Mouse (Mus musculus): ENCODE measurements around the gene Rhobtb1.
A peak's percentile ranks its signal among the peaks of the same experiment; 100 is the strongest.

Gene Rhobtb1

DNA sequence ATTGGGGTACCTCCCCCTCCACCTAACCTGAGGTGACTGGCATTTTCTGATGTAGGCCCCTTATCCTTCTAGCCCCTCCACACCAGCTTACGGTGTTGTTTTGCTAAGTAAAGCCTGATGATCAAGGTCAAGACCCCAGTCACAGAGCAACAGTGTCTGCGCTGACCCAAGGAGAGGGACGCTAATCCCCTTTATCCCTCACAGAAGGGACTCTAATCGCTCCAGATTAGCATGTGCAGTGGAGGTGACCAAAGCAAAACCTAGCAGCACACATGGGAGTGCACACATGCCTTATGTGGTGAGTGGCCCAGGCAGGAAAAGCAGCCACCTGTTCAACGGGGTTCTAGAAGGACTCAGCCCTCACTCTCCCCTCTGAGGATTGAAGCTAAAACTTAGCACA is 123.0 kb downstream of the Rhobtb1 start:
- no peak for DNase-seq (ENCODE audit: low spot score in 2 of 2)

DNA sequence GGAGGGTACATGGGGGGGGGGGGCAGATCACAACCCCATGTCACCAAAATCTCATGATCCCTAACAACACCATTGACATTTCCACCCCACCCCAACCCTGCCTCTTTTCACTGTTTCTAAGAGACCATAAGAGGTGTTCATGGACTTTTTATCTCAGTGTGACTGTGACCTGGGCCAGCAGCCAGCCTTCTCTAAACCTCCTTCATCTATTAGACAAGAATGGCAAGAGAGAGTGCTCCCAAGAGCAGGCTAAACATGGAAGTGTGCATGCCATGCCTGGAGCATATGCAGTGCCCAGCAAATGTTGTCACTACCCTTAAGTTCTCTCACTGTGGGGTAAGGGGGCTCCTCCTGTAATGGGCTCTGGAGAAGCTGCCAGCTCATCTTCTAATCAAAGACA is 123.5 kb downstream of the Rhobtb1 start:
- no peak for DNase-seq (ENCODE audit: low spot score in 2 of 2)

DNA sequence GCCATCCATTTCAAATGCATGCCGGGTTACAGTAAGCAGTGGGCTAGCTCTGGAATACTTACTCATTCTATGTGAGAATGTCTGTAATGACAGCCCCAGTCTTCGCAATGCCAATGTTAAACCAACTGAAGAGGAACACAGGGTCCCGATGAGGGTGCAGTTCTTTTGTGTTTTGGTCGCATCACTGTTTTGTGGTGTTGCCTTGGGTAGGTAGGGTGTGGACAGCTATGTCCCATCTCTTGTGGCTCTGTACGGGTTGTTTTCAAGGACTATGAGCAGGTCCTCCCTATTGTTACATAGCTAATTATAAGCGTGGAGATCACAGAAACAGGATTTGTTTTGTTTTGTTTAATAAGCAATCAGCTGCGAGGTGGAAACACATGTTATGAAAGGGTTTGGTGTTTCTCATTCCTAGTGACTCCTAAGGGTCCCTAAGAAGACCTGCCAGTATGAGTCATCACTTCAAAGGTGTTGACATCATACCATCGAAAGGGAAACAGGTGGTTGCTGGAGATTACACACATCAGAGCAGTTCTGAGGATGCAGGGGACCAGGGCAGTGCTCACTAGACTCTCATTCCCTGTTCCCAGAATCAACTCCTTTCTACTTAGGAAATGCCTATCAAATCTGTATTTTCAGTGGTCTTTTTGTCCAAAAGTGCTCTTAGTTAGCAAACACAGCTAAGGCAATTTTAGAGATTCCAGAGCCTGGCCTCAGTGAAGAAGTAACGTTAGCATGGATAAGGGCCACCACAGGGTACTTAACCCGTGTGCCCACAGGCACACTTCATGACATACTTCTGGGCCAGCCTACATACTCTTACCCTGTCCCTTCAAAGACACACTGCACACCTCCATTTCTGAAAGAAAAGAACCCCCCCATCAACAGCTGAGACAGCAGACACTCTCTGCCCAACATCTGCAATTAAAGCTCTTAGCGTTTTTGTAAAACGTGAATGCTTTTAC is 124.9 kb downstream of the Rhobtb1 start:
- no peak for DNase-seq (ENCODE audit: low spot score in 2 of 2)

DNA sequence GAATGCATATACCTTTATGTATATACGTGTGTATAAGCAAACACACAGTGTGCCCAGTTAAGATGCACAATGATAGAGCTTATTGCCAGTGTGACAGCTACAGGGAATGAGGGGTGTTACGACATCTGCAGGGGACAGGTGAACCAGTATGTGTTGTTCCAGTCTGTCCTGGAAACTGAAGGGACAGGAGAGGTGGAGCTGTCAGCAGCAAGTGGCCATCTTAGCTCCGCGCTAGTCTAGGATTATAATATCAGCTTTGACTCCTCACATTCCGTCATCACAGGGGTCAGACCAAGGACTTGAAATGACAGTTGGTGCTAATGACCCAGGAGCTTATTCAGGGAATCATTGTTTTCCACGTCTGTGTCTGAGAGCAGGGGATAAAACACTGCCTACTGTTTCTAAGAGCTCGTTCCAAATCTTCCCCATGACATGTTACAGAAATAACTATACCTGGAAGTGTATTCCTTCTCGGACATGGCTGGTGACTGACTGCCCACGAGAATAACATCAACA is 125.7 kb downstream of the Rhobtb1 start:
- DNase-seq (ENCODE audit: low spot score in 2 of 2), result no peak

DNA sequence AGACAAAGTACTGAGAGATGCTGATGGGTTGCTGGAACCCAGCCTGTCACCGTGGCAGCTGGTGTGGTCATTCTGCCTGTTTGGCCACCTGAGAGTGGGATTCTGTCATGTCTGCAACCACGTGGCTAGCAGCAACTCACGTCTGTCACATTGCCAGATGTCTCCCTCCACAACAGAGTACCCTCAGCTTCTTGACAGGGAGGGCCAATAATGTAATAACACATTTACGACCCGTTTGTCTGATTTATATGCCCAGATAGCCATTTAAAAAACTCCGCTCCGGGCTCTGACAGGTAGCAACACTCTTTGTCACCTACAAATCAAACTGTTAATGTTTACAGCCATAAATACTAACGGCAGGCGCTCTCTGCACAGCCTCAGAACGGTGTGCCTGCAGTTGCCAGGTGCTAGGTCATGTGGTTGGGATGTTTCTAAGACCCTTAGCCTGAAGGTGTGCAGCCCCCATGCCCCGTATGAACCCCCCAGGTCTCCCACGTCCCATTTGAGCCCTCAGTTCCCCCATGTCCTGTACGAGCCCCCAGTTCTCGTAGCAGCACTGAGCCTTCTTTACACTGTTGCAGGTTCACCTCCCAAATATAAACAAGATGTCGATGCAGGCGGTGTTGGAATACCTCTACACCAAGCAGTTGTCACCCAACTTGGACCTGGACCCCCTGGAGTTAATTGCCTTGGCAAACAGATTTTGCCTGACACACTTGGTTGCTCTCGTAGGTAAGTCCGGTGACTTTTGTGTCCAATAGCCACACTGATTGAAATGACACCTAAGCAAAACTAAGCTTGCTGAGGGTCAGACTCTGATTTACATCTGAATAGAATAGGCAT is 127.8 kb downstream of the Rhobtb1 start:
- no peak for DNase-seq (ENCODE audit: low spot score in 2 of 2)

DNA sequence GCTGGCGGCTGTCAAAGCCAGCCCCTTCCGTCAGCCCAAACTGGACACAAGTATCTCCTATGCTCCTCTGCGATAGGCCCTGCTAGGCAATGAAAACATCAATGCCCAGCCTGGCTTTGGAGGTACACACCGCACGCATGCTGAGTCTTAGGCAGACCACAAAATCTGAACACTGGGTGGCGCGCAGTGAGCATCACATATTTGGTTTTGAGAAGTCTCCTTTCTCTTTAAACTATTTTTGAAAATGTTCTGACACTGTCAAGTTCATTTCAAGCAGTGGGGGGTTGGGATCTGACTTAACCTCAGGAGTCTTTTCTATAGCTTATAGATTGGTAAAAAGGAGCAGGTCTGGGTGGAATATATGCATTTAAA is 128.4 kb downstream of the Rhobtb1 start:
- no peak for DNase-seq (ENCODE audit: low spot score in 2 of 2)

DNA sequence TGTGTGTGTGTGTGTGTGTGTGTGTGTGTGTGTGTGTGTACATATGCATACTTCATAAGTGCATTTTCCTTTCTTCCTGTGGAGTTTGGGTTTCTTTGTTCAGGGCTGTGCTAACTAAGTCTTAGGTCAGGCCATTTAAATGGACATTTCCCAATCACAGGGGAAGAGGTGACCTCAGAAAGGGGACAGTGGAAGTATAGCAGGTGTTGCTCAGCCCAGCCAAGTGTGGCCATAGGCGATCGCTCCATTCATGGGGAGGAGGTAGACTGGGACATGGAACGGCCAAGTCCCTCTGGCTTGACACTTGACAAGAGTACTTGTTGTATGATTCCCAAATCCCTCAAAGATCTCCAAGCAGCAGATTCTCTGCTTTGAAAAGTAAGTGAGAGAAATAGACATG is 135.7 kb downstream of the Rhobtb1 start:
- no peak for DNase-seq (ENCODE audit: low spot score in 2 of 2)

DNA sequence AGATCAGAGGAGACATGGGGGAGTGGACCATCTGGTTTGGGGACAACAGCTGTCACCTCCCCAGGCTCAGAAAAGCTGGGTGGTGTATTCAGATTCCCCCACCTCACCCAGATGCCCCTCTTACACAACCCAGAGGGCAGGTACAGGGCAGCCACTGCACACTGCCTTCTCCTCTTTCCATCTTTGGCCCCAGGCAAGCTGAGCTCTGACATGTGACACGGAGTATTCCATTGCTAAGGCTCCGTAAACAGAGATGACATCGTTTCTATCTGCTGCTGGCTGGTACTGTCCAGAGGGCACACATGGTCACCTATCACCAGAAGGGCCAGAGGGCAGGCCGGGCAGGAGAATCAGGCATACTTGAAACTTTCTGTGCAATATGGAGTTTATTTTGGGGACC is 136.9 kb downstream of the Rhobtb1 start:
- no peak for DNase-seq (ENCODE audit: low spot score in 2 of 2)

DNA sequence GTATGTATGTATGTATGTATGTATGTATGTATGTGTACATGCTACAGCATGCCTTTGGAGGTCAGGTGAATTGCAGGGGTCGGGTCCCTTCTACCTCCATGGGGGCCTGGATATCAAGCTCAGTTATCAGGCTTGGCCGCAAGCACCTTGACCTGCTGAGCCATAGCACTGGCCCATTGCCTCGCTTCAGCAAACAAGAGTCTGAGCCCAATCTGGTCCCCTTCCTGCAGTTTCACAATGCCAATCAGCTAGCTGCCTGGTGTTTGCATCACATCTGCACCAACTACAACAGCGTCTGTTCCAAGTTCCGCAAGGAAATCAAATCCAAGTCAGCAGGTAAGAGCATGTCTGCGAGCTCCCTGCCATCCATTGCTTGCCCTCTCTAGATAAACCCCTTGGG is 137.5 kb downstream of the Rhobtb1 start:
- no peak for DNase-seq (ENCODE audit: low spot score in 2 of 2)

DNA sequence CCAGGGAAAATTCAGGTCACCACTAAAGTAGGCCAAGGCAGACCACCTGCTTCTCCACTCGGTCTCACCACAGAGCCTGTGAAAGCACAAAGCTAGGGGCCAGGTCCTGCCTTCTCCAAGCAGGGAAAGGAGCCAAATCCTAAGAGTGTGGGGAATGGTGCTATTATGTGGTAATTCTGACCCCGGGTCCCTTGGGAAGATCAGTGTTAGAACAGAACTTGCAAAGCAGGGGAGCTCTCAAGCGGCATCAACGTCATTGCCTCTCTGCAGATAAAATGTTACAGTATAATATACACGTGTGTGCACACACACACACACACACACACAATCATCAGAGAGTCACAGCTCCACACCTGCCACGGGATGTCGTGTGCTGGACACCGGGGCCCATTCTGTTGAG is 139.5 kb downstream of the Rhobtb1 start:
- no peak for DNase-seq (ENCODE audit: low spot score in 2 of 2)

DNA sequence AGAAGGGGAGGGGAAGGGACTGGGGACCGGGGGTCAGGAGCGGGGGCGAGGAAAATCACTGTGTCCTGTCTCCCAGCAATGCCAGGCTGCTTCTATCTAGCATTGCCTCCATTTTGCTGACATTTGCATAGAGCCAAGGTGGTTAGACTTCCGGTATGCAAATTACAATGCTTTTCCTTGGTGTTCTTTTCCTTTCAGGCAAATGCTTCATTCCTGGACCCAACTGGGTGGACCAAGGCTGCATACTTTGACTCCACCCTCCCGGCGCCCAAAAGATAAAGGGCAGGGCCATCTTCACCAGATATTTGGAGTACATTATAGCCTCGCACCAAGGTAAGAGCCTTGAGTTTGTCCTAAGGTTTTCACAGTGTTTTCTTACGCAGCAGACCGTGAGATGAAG is 144.7 kb downstream of the Rhobtb1 start:
- no peak for DNase-seq (ENCODE audit: low spot score in 2 of 2)

DNA sequence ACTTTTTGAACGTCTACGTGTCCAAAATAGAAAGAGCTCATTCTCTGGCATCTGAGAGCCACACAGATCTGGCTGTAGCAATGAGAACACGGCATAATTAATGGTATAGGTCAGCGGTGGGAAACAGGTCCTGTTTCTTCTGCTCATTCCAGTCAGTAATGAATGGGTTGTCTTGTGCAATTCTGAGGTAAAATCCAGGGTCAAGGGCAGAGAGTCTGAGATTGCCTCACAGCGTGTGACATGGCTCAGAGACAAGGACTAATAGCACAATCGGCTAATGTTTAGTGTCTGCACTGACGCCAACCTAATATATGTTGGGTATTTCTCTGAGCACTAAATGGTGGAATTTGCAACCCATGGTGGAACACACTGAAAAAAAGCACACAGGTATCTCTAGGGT is 148.8 kb downstream of the Rhobtb1 start:
- DNase-seq (ENCODE audit: low spot score in 2 of 2), result no peak

DNA sequence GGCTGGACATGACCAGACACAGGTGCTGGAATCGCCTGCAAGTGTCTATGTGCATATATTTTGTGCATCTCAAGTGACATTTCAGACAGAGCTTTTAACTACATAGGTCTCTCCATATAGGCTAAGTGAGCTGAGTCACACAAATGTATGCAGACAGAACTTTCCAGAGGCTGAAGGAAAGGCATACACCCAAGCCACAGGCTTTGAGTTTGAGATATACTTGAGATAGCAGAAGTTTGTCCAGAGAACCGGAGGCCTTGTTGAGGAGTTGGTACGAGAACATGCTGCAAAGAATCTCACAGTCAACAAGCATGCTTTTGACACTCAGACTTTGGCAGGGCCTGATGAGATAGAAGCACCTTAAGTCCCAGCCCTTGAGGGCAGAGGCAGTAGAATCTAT is 151.4 kb downstream of the Rhobtb1 start:
- DNase-seq (ENCODE audit: low spot score in 2 of 2), result no peak

DNA sequence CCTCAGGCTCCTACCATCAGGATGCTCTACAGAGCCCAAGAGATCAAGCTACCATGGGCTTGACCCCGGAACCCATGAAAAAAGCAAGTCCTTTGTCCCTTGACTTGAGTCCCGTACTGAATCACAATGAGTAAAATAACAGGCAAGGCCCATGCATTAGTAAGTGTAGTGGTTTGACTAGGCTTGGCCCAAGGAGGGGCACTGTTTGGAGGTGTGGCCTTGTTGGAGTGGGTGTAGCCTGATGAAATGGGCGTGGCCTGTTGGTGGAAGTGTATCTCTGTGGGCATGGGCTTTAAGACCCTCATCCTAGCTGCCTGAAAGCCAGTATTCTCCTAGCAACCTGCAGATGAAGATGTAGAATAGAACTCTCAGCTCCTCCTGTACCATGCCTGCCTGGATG is 153.6 kb downstream of the Rhobtb1 start:
- no peak for DNase-seq (ENCODE audit: low spot score in 2 of 2)

DNA sequence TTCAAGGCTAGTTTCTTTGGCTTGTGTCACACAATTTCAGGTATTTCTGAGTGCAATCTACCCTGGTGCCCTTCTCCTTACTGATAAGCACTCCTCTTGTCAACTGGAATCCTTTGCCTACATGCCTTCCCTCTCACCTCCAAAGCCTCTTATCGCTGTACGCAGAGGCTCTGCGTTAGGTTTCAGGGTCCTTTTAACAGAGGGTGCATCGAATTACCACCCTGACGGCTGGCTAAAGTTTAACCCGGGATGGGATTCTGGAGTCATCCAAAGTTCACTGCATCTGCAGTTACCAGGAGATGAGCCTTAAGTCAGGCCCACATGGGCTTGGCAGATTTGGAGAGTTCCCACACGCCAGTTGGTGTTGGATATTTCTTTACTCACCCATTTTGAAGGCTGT is 154.4 kb downstream of the Rhobtb1 start:
- DNase-seq (ENCODE audit: low spot score in 2 of 2), result no peak

DNA sequence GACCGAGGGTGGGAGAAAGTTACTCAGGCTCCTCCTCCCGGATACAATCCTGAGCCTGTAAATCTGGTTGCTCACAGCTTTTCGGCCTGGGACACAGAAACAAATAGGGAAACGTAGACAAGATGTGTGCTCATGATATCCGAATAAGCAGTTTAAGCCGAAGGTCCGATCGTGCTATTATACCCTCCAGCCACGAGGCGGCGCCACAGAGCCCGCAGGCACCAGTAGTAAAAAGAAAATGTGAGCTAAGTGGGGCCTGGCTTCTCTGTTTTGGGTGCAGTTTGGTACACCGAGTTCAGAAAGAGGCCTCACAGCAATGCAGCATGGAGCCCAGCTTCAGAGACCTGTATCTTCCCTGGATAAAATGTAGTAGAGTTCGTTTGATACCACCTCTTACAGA is 155.0 kb downstream of the Rhobtb1 start:
- peak in 1 of 2 experiments; percentile 47 for DNase-seq (ENCODE audit: low spot score in 2 of 2)

DNA sequence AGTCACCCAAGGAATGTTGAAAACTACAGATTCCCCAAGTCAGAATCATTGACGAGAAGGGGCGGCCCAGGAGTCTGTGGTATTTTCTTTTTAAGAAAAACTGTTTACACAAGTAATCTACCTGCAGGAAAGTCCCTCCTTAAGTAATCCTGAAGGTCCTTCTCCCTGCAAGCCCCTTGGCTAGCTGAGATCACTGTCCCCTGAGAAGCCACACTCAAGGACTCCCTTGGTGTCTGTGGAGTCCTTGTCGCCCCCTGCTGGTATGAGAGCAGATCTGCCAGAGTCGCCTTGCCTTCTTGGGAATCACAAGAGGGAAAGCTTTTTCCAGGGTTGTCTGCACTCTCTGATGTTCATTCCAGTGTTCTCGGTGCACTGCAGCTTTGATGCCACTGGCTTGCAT is 155.8 kb downstream of the Rhobtb1 start:
- DNase-seq (ENCODE audit: low spot score in 2 of 2), result peak in 1 of 2 experiments; percentile 12

DNA sequence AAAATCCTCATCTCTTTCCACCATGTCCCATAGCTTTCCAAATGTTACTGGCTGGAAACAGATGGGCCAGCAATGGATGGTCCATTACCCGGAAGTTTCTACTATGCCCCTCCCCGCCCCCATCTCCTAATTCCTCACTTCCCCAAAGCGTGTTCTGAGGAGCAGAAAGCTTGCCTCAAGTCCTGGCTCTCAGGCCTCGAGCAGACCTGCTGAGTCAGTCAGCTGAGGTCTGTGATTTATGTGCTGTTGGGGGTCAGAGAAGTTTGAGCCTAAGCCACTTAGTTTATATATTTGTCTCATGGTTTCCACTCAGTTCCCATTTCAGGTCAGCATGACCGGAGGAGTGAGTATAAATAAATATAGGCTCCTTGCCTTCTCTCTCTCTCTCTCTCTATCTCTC is 157.9 kb downstream of the Rhobtb1 start:
- DNase-seq (ENCODE audit: low spot score in 2 of 2), result no peak

DNA sequence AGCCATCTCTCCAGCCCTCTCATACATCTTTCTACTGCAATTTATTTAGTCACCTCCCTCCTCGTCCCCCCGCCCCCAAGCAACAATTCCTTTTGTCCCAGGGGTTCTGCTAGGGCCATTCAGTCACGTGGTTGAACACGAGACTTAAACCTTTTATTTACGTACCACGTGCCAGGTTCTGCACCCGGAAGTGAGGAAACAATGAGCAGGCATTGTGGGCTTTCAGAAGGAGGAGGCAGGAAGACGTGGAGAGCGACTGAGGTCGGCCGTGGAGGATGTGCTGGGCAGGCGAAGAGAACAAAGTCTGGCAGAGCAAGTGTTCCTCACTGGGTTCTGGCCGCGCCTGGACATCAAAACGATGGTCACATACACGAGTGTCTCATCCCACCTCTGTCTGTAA is 160.6 kb downstream of the Rhobtb1 start:
- no peak for DNase-seq (ENCODE audit: low spot score in 2 of 2)

DNA sequence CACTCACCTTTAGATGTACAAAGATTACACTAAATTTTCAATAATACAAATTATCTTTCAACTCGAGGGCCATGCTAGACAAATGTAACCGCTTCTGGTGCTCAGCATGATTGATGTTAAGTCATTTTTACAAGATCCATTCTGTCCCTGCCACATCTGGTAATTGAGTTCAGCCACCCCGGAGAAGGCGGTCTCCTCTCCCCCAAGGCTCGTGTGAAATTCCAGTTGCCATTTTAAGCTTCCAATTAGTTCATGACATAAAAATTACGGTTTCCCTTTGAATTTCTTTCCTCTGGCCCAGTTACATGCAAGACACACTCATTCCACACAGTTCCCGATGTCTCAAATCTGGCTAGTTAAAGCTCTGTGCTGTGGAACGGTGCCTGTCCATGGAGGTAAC is 162.7 kb downstream of the Rhobtb1 start:
- DNase-seq (ENCODE audit: low spot score in 2 of 2), result no peak

DNA sequence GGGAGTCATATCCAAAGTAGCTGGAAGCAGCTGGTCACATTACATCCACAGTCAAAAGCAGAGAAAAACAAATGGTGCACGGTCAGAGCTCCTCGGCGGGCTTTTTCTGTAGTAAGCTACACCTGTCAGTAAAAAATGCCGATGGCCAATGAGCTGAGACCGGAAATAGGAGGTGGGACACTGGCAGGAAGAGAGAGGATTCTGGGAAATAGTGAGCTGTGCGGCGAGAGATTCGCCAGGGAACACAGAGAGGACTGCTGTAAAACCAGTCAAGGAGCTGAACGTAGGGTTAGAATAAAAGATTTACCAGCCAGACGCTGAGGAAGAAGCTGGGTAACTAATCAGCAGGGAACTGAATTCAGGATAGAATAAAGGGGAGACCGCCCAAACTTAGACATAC is 167.3 kb downstream of the Rhobtb1 start:
- DNase-seq (ENCODE audit: low spot score in 2 of 2), result no peak

DNA sequence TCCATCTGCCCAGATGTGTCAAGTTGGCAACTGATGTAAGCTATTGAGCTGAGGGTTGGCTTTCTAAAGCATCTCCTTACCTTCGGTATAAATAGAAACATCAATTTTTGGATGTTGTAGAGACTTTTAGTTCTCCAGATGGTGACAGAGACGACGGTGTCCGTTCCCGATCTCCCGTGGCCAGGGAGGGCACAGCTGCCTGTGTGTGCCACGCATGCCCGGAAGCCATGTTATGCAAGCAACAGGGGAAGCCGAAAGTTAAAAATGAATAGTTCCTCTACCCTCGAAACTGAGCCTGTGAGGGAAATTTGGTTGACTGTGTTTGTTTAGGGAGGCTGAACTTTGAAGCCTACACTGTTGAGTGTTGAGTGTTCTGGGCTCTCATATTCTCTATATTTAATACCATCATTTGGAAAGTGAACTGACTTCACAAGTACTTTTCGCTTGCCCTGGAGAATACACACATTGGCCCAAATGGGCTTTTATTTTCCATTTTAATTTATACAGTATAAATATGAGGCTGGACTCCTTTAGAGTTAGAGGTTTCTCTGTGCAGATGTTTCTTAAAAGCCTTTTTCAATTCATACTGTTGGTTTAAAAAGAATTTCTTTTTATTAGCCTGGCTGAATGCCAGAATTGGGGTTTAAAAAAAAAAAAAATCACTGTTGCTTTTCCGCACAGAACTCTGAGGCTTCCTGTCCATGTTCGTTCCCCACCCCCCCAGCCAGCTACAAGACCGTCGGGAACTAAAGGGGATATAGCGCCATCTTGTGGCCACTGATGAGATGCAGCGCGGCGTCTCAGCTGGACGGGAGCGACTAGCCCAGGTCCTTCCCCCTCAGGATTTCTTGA is 169.7 kb downstream of the Rhobtb1 start:
- peak; percentile 35 to 63 for DNase-seq (ENCODE audit: low spot score in 2 of 2)

All from spleen, postnatal 14 days (tissue).